Mouse (Mus musculus): Measurements from ENCODE around the gene Zfp710. TPM values are rescaled to one million over a fixed set of nuclear protein-coding genes. Genes with fewer than 3 reads are reported as not detected.

Gene Zfp710
- 6.9 and 8.5 TPM in 2 replicates for polyA plus RNA-seq (2015; fragmentation: Nextera tagmentation; extraction: Ambion mirVana)

DNA sequence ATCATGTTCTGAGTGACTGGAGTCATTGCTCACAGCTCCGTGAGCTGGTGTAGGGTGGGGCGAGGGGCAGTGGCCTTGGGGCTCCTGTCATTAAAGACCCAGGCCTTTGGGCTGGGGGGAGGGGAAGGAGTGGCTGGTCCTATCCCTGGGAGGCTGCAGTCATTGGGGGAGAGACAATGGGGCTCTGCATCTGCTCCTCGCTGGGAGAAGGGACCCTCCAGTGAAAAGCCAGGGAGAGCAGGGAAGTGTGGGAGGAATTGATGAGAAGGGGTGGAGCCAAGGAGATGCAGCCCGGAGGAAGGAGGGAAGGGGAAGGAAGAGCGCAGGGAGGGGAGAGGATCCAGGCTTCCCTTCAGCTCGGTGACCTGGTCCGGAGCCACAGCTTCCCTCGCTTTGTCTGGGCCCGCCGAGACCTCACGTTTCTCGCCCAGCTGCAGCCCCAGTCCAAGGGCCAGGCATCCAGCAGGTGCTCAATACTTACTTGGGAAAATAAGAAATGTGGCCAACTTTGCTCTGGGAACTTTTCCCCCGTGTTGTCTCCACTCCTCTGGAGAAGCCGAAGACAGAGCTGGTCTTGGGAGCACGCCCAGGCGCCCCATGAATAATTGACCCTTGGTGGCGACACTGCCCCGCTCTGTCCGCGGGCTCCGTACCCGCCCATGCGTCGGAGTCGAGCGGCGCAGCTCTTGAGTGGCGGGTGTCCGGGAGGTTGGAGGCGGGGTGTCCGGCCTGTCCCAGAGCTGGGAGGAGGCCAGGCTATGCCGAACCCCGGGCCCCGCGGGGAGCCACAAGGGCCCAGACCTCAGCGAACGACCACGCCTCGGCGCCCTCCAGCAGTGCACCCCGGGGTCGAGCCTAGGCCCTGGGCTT, at the start of gene Zfp710:
Gene Zfp710, plus strand, starts transcription at position 294 of the 870 bp plus-strand sequence.

DNA sequence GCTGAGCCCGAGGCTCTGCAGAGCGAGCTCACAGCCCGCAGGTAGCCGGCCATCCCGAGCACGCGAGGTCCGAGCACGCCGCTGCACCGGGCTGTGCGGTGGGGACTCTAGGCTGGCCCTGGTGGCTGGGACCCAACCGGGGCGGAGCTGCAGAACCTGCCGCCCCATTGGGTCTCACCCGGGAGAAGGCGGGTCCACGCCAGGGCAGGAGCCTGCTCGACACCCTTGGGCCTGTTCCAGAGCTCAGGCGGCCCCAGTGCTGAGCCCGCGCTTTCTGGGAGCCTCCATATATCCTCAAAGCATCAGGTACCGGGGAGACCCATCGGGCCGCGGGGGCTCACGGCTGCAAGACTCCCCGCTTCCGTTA, 90.6 kb downstream of the Zfp710 start, which contains the start of gene Idh2:
Gene Idh2, minus strand, starts transcription at position 169 of the 367 bp plus-strand sequence.

Other genes with a start within 250 kb of the Zfp710 start
- not detected in 2 replicates for gene Mesp1, start 231.0 kb upstream of the Zfp710 start, polyA plus RNA-seq (2015; fragmentation: Nextera tagmentation; extraction: Ambion mirVana)
- gene Mesp2, start 214.1 kb upstream of the Zfp710 start, polyA plus RNA-seq (2015; fragmentation: Nextera tagmentation; extraction: Ambion mirVana) = 0.06 and 0.49 TPM in 2 replicates
- 5.6 and 5.8 TPM in 2 replicates for gene Anpep, start 163.8 kb upstream of the Zfp710 start, polyA plus RNA-seq (2015; fragmentation: Nextera tagmentation; extraction: Ambion mirVana)
- 10.5 and 11.7 TPM in 2 replicates for gene Ap3s2, start 104.2 kb upstream of the Zfp710 start, polyA plus RNA-seq (2015; fragmentation: Nextera tagmentation; extraction: Ambion mirVana)
- 4.0 and 4.9 TPM in 2 replicates for gene Arpin, start 89.5 kb upstream of the Zfp710 start, polyA plus RNA-seq (2015; fragmentation: Nextera tagmentation; extraction: Ambion mirVana)
- 115 and 141 TPM in 2 replicates for gene Idh2, start 90.6 kb downstream of the Zfp710 start, polyA plus RNA-seq (2015; fragmentation: Nextera tagmentation; extraction: Ambion mirVana)
- gene Sema4b, start 162.0 kb downstream of the Zfp710 start, polyA plus RNA-seq (2015; fragmentation: Nextera tagmentation; extraction: Ambion mirVana) = 37.7 and 38.5 TPM in 2 replicates
- 109 and 111 TPM in 2 replicates for gene Cib1, start 208.0 kb downstream of the Zfp710 start, polyA plus RNA-seq (2015; fragmentation: Nextera tagmentation; extraction: Ambion mirVana)
- 2.2 and 2.5 TPM in 2 replicates for gene Gdpgp1, start 208.1 kb downstream of the Zfp710 start, polyA plus RNA-seq (2015; fragmentation: Nextera tagmentation; extraction: Ambion mirVana)
- gene Ttll13, start 221.6 kb downstream of the Zfp710 start, polyA plus RNA-seq (2015; fragmentation: Nextera tagmentation; extraction: Ambion mirVana) = 0.30 and 1.0 TPM in 2 replicates
- 32.2 and 34.6 TPM in 2 replicates for gene Ngrn, start 236.4 kb downstream of the Zfp710 start, polyA plus RNA-seq (2015; fragmentation: Nextera tagmentation; extraction: Ambion mirVana)
- gene Vps33b, start 244.8 kb downstream of the Zfp710 start, polyA plus RNA-seq (2015; fragmentation: Nextera tagmentation; extraction: Ambion mirVana) = 4.1 and 5.6 TPM in 2 replicates